Mouse (Mus musculus) T-helper 2 cell (primary cell): ENCODE measurements around the gene Wdhd1.

Experiments
- in situ Hi-C: fragments of 300-600 bp; cut with MboI, MseI; formaldehyde crosslinking; loops from one replicate; pipeline ENCODE4 v1.15.1; 2025; ENCODE audit warnings: high pct_unique_total_duplicates

Gene Wdhd1

GRCm38 (mm10) chr14:47222631-47223450 is 53.8 kb downstream of the Wdhd1 start:
- in situ Hi-C loops: no loop called here

GRCm38 (mm10) chr14:47221567-47221966 is 55.1 kb downstream of the Wdhd1 start:
- in situ Hi-C loops: no loop called here

DNA sequence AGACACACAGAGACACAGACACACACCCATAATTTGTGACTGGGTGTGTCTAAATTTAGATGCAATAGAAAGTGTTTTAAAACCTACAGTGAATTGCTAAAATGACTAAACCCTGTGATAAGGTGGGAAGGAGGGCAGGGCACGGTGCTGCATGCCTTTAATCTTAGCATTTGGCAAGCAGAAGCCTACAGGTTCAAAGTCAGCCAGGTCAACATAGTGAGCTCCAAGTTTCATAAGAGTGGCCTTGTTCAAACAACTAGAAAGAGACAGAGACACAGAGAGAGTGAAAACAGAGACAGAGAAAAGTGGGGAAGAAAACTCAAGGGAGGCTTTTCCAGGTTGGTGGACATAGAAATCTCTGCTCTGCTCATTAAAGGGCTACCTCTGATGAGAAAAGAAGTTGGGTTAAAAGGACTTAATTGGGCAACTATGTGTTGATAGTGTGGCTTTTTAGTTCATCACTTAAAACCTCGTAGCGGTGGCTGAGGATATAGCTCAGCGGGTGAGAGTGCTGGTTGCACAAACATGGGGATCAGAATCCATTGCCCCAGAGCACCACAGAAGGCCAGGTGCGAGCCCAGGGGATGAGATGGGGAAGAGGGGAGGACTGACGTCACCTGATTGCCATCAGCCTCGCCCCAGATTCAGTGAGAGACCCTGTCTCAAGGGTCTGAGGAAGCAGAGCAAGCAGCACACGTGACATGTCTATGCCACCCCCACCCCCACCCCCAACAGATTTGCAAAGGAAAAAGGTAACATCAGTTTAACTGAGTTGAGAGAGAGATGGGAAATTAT is 56.2 kb downstream of the Wdhd1 start:
- in situ Hi-C loops: no loop called here

DNA sequence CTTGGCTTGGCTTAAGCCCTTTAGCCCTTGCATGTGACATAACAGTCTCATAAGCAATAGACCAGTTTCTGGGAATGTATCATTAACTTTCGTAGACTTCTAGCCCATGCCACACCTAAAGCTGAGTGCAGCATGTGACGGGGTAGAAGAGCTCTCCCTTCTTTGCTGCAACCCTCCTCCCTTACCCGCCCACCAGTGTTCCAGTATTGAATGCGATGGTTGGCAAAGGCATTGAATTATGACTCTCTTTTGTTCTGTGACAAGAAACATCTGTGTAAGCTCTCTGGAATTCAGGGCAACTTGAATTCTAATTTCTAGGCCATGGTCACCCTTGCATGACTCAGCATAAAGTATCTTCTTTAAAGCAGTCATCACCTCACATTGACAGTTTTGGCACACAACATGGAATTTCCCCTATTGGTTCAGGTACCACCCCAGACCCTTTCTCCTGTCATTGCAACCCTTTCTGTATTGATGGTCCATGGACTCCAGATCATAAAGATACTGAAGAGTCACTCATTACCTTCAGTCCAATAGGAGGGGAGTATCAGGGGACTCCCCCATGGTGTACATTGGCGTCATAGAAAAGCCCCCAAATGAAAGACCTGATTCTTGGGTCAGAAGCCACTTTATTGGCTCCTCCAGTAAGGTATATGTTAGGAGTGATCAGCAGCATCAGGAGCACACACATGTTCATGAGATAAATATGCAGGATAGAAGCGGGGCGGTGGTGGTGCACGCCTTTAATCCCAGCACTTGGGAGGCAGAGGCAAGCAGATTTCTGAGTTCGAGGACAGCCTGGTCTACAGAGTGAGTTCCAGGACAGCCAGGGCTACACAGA is 57.7 kb downstream of the Wdhd1 start:
- in situ Hi-C loops: no loop called here

DNA sequence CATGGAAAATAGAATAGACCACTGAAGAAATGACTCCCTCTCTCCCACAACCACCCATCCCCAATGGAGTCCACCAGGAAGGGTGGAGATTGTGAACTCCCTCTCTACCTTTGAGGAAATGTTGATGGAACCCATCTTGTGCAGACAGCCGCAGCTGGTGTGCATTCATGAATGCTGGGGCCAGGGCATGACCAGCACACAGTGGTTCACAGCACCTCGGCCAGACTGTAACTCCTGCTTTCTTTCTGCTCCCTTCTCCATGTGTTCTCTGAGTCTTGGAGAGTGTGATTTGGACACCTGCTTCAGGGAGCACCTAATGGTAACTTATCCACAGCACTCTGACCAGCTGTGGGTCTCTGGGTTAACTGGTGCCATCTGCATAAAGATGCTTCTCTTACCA is 60.1 kb downstream of the Wdhd1 start:
- in situ Hi-C loops: no loop called here

- in situ Hi-C loops: no loop called here
Observed at GRCm38 (mm10) chr14:47214367-47214766, 62.3 kb downstream of the Wdhd1 start.

DNA sequence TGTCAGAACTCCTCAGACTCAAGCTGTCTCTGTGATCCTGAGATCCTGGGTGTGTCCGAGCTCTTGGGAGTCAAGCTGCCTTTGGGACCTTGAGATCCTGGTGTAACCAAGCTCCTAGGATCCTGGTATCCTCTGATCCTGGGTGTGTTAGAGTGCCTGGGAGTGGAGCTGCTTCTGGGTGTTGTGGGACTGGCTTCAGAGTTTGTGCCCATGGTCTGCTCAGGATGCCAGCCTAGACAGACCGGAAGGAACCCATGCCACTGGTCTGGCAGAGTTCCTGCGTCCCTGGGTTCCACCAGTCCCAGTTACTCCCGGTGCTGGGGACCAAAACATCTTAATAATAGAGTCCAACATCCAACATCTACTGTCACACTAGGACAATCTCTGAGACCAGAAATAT is 63.4 kb downstream of the Wdhd1 start:
- in situ Hi-C loops: no loop called here

DNA sequence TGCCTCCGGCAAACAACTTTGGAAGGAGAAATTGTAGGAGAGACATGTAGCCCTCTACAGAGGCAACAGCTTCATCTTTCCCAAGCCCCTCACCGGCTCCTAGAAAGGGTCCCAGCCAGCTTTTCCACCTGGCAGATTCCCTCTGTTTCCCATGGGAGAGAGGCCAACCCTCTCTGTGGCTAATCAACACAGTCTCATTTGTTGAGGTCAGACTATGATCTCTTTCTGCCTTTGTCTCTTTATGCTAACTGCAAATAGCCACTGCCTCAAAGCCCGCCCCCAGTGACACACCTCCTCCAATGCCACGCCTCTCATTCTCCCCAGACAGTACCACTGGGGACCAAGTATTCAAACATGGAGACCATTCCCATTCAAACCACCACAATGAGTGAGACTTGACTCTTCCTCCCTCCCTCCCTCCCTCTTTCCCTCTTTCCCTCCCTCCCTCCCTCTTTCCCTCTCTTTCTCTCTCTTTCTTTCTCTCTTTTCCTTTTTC is 66.9 kb downstream of the Wdhd1 start:
- in situ Hi-C loops: no loop called here

DNA sequence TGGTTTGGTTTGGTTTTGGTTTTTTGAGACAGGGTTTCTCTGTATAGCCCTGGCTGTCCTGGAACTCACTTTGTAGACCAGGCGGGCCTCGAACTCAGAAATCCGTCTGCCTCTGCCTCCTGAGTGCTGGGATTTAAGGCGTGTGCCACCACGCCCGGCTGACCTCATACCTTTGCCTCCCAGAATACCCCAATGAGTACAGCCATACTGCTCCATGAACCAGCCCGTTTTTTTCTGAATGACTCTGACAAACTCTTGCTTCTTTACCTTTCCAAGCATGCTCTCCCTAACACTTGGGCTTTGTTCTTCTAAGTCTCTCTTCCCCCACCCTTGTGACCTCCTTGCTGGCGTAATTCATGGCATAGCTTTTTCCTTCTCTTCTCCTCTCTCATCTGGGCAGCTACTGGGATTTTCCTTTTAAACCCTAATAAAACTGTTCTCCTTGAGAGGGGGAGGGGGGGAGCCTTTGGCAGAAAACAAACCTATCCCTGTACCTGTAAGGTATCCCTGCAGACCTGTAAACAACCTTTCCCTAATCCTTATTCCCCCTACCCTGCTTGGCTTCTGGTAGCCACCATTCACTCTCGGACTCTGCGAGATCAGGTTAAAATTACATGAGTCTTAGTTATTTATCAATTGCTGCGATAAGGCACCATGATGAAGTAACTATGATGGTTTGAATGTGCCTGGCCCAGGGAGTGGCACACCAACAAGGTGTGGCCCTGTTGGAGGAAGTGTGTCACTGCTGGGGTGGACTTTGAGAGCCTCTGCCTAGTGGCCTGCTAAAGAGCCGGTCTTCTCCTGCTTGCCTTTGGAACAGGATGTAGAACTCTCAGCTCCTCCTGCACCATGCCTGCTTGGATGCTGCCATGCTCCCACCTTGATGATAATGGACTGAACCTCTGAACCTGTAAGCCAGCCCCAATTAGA is 67.8 kb downstream of the Wdhd1 start:
- in situ Hi-C loops: no loop called here

DNA sequence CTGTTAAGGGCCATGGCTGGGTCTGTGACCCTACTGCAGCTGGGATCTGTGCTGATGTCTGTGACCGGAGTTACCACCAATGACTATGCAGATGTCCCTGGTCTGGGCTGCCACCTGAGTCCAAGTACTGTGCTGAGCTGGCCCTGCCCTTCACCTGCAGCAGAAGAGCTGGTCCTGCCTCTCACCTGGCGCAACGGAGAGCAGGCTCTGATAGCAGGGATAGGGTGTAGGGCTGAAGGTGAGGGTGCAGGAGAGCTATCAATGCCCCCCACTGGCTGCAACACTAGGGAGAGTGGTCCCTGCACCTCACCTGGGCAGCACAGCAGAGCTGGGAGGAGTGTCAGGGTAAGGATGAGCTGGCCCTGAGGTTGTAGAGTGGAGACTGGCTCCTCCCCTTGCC is 70.1 kb downstream of the Wdhd1 start:
- in situ Hi-C loops: no loop called here

GRCm38 (mm10) chr14:47205270-47205972 is 71.2 kb downstream of the Wdhd1 start:
- in situ Hi-C loops: no loop called here

DNA sequence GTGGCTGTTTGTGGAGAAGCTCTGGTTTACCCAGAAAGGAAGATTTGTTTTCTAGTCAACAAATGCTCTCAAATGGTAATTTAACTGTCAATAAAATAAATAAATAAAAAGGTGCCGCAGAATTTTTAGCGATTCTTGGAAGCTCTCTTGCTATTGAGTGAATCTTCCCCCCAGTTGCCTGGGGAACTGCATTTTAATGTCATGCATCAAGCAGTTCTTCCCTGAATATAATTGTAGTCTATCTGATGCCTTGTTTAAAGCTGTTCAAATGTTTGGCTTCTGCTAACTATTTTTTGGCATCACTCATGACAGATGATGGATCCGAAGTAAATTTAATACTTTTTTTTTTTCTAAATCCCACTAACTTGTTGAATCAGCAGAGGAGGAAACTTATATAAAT is 79.3 kb downstream of the Wdhd1 start:
- in situ Hi-C loops: no loop called here

- in situ Hi-C loops: no loop called here
Observed at GRCm38 (mm10) chr14:47196711-47197110, 79.9 kb downstream of the Wdhd1 start.

GRCm38 (mm10) chr14:47194096-47194495 is 82.6 kb downstream of the Wdhd1 start:
- in situ Hi-C loops: no loop called here

- in situ Hi-C loops: no loop called here
Observed at GRCm38 (mm10) chr14:47193506-47193905, 83.2 kb downstream of the Wdhd1 start.

- in situ Hi-C loops: no loop called here
Observed at GRCm38 (mm10) chr14:47191861-47192260, 84.8 kb downstream of the Wdhd1 start.
